ENCODE assay signal across 8 mouse cellular contexts in the genomic region with DNA sequence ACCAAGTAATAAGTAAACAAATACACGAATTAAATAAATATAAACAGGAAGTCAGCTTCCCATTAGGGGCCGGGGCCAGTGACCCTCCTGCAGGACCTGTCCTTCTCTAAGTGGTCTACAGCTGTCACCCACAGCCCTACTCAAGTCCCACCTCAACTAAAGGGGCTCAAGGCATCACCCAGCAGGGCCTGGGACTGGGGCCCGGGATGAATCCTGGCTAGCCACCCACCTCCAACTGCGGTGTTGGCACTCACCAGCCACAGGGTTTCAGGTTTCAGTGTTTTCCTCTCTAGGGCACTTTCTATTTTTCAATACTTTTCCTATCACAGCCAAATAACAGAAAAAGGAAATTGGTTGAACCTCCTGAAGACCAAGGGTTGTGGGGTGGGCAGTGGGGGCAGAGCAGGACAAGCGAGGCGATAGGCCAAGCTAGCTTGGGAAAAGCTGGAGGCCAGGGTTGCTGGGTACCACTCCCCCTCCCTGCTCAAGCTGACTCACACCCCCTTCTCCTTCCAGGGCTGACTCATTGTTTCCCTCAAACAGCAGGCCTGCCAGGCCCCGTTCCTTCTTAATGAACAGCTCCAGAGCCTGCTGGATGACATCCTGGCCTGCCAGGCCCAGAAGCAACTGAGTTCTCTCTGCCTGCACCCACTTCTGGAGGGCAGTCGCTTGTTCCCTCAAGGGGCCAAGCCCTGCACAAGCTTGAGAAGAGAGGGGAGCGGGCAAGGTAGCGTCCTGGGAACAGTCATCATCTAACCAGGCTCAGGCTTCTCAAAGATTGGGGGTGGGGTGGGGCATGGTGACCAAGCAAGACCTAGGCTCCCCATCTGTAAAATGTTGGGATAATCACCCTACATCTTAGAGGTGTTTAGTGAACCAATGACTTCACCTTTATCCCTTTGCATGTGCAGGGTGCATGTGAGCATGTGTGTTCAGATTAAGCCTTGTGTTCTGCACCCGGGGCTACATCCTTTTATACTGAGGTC. TPM values are rescaled to one million over a fixed set of nuclear protein-coding genes. Genes with fewer than 3 reads are reported as not detected.
DNase-seq lines count a peak whose midpoint lies in the region; ATAC-seq lines count a peak whose summit lies in the region.

No protein-coding gene starts in this region.

- H3K9ac ChIP-seq in liver, embryonic 13.5 days, result peak overlapping the region; percentile 74

- H3K4me3 ChIP-seq in liver, embryonic 13.5 days (replicated peaks), result no peak overlapping the region

- peak; percentile 91 for ATAC-seq in frontal cortex, adult (ENCODE audit: low TSS enrichment)
- ATAC-seq in liver, embryonic 13.5 days (ENCODE audit: low read depth), result peak; percentile 25
- no peak for ATAC-seq in monocyte, adult 5-6 weeks (replicated peaks; ENCODE audit: insufficient number of reproducible peaks, low FRiP score, low TSS enrichment, poor library complexity, severe bottlenecking)

- peak overlapping the region; percentile 75 for H3K4me2 ChIP-seq in liver, embryonic 13.5 days

- intact Hi-C loops in heart, postnatal 36 days (cut with DNase I), result loop anchor here (2.0 kb wide), 1 partner anchor 30 kb away; no protein-coding TSS in a partner anchor

- H3K36me3 ChIP-seq in liver, embryonic 13.5 days, result no peaks in the 10 kb centered on the region

- no peaks in the 10 kb centered on the region for H3K27me3 ChIP-seq in liver, embryonic 13.5 days

- H3K9me3 ChIP-seq in liver, embryonic 13.5 days (replicated peaks), result no peaks in the 10 kb centered on the region

- peaks cover 100% of the 10 kb centered on the region for H3K4me1 ChIP-seq in liver, embryonic 13.5 days (replicated peaks)

- 38% methylated on average over 11 of the region's 11 CpGs for WGBS in liver, embryonic 13.5 days (ENCODE audit: insufficient replicate concordance)

- DNase-seq in adrenal gland, adult (ENCODE audit: inconsistent age in 2 of 2, low spot score in 1 of 2), result peak; percentile 93 to 96
- DNase-seq in cerebellum, adult 8-10 months, result peak; percentile 72
- DNase-seq in heart, postnatal 36 days, result peak; percentile 81 to 85
- DNase-seq in kidney, postnatal 4 days, result peak; percentile 61 to 75
- DNase-seq in liver, embryonic 13.5 days, result peak; percentile 72
- peak; percentile 57 for DNase-seq in ovary, postnatal 14 days (ENCODE audit: low spot score)

- H3K27ac ChIP-seq in liver, embryonic 13.5 days, result peak overlapping the region; percentile 98

RNA-seq across cellular contexts. Expression of a gene that starts 39.0 kb away (rescaled TPM):
- 10 to 100 TPM; 26.4 to 31.6 TPM for total RNA-seq in heart, postnatal 36 days (2021)
- 8.9 and 10.0 TPM in 2 replicates for polyA plus RNA-seq in liver, embryonic 13.5 days (2015; fragmentation: Nextera tagmentation; extraction: Ambion mirVana)
- 346 to 394 TPM (median 381 TPM) in 3 replicates for total RNA-seq in monocyte, adult 5-6 weeks (2017)

Comparison
In these comparisons a context has a peak if more than half of its experiments do, and no peak if none do; other contexts are left out.
1. RNA of a gene that starts 39.0 kb away (total RNA-seq): 346 to 394 TPM in monocyte, adult 5-6 weeks; 26.4 to 31.6 TPM in heart, postnatal 36 days; every median in the first group is over 10 times any median in the second.
2. Peak in every context shown above with its lines, with median percentiles within 50 percentile points of each other: DNase-seq.